Mouse (Mus musculus) hindbrain, postnatal 0 days (tissue): Measurements from ENCODE around the gene Necap1. TPM values are rescaled to one million over a fixed set of nuclear protein-coding genes. Genes with fewer than 3 reads are reported as not detected.

Source experiments
- ATAC-seq: fragments of 200-750 bp; cut with Nextera tagmentation; 2 replicates; pipeline ENCODE4 v1.8.0; 2017; ENCODE audit warnings: mild to moderate bottlenecking, moderate TSS enrichment, moderate library complexity
- DNase-seq: peaks from one replicate; pipeline ENCODE4 v3.0.0-alpha.2; 2015; ENCODE audit warnings: low spot score
- H3K27ac ChIP-seq: fragments of 300-500 bp; sonication (generic); 2 replicates; pipeline ENCODE4 v1.5.1; 2014; ENCODE audit warnings: mild to moderate bottlenecking
- H3K27me3 ChIP-seq: fragments of 300-500 bp; sonication (generic); 2 replicates; pipeline ENCODE4 v1.6.1; 2014; ENCODE audit warnings: low read length, mixed read lengths; ENCODE audit not compliant: insufficient read depth
- H3K36me3 ChIP-seq: fragments of 300-500 bp; sonication (generic); 2 replicates; pipeline ENCODE4 v1.6.1; 2014; ENCODE audit warnings: low read length, mixed read lengths; ENCODE audit not compliant: insufficient read depth
- H3K4me1 ChIP-seq: fragments of 300-500 bp; sonication (generic); 2 replicates; pipeline ENCODE4 v1.6.1; 2014; ENCODE audit warnings: antibody characterized with exemption, low read length, mixed read lengths; ENCODE audit not compliant: insufficient read depth
- H3K4me2 ChIP-seq: fragments of 300-500 bp; sonication (generic); 2 replicates; pipeline ENCODE4 v1.6.1; 2014; ENCODE audit warnings: low read depth, mild to moderate bottlenecking, low read length, moderate library complexity, mixed read lengths
- H3K4me3 ChIP-seq: fragments of 300-500 bp; sonication (generic); 2 replicates; pipeline ENCODE4 v1.5.1; 2014; ENCODE audit warnings: low read length
- H3K9ac ChIP-seq: fragments of 300-500 bp; sonication (generic); replicated peaks from 2 replicates; pipeline ENCODE4 v1.6.1; 2014; ENCODE audit warnings: mild to moderate bottlenecking, low read length, moderate library complexity, mixed read lengths
- H3K9me3 ChIP-seq: fragments of 300-500 bp; sonication (generic); 2 replicates; pipeline ENCODE4 v1.6.1; 2016; ENCODE audit warnings: low read length, mixed read lengths
- CTCF ChIP-seq: IDR thresholded peaks from 2 replicates; pipeline ENCODE4 v1.5.1; 2016; ENCODE audit warnings: antibody characterized with exemption, control low read depth, low read depth
- WGBS: fragments of 180-500 bp; shearing (Covaris S2); extraction: QIAGEN DNeasy Blood & Tissue Kit; methylation state at CpG from one replicate; pipeline ENCODE4 v1.1.7; 2014; 5-methylcytosine and 5-hydroxymethylcytosine counted together
- polyA plus RNA-seq: library from polyadenylated mRNA; unstranded; fragments of >200 nt; fragmentation: Nextera tagmentation; extraction: Ambion mirVana; gene quantifications from 2 replicates; pipeline ENCODE4 v1.2.1, GENCODE M21; 2015
- total RNA-seq: library from RNA; depleted of rRNA; stranded (reverse); fragments of >200 nt; gene quantifications from 2 replicates; pipeline ENCODE4 v1.2.3, GENCODE M21; 2014

Necap1 gene
- total and polyA plus RNA-seq, 2 experiments from 2014 or later = 121 to 162 TPM

DNA sequence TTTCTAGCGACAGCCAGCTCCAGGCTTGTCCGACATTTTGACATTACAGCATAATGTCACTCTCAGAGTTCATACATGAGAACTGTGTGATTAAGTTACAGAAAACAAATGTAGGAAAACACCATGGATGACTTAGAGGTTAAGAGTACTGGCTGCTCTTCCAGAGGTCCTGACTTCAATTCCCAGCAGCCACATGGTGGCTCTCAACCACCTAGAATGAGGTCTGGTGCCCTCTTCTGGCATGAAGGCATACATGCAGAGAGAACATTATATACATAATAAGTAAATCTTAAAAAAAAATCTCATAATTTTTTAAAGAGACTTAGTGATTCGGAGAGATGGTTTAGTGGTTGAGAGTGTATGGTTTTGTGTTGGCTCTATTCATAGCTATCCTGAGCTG is 37.3 kb upstream of the Necap1 start:
- Histone ChIP-seq H3K36me3 (peaks cover 62% of the 10 kb centered on the region), H3K4me3 (no peak overlapping the region), H3K27me3 (no peaks in the 10 kb centered on the region), H3K9ac (no peak overlapping the region), H3K27ac (no peak overlapping the region), H3K4me2 (no peak overlapping the region), H3K9me3 (0 out of 2 replicates have a peak, but pooled peaks cover 2% of the 10 kb centered on the region), H3K4me1 (no peaks in the 10 kb centered on the region)
- DNase-seq = no peak
- no peak for TF ChIP-seq CTCF
- 98% methylated on average over 3 of the region's 3 CpGs for WGBS
- no peak for ATAC-seq

DNA sequence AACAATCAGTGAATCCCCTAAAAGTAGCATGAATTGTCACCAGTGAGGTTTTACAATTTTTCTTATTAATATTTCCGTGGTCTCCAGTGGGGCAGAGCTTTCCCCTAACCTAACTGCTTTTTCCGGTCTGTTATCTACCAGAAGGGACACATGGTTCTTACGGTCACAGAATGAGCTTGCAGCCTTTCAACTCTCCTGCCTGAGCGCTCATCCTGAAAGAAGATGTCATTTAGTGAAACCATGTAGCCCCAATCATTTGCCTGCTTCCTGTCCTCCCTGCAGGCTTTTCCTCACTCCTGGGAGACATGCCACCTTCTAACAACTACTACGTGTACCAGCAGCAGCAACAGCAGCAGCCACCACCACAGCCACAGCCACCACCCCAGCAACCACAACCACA is 36.7 kb upstream of the Necap1 start:
- WGBS = 86% methylated on average over 5 of the region's 5 CpGs
- ATAC-seq = no peak
- H3K36me3 ChIP-seq = peaks cover 62% of the 10 kb centered on the region

DNA sequence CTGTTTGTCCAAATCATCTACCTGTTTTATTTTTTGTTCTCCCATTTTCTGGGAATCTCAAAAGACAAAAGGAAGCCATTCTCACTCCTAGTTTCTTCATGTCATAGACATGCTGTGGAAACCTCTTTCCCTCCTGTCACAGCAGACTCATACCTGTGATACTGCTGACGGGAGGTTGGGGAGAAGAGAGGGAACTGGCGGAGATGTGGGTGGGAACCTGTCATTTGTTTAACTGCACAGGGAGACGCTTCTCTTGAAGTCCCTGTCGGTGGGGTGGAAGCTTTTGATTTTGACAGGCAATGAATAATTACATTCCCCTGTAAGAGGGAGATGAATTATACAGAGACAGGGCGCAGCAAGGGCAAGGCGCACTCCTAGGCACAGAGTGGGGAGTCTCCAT is 30.5 kb upstream of the Necap1 start:
- ATAC-seq (no peak), DNase-seq (no peak)
- Histone ChIP-seq H3K4me2 (no peak overlapping the region), H3K36me3 (peaks cover 31% of the 10 kb centered on the region), H3K27me3 (no peaks in the 10 kb centered on the region), H3K9me3 (no peaks in the 10 kb centered on the region), H3K9ac (no peak overlapping the region), H3K4me1 (no peaks in the 10 kb centered on the region), H3K27ac (no peak overlapping the region), H3K4me3 (no peak overlapping the region)
- TF ChIP-seq CTCF = no peak
- WGBS = 71% methylated on average over 6 of the region's 6 CpGs

More for the DNA sequence above, 36.7 kb upstream of the Necap1 start:
- TF ChIP-seq CTCF = no peak
- no peak overlapping the region for H3K27ac ChIP-seq
- H3K4me1 ChIP-seq = no peaks in the 10 kb centered on the region
- no peak overlapping the region for H3K9ac ChIP-seq
- 0 out of 2 replicates have a peak, but pooled peaks cover 2% of the 10 kb centered on the region for H3K9me3 ChIP-seq
- no peaks in the 10 kb centered on the region for H3K27me3 ChIP-seq
- DNase-seq = no peak
- H3K4me3 ChIP-seq = no peak overlapping the region
- H3K4me2 ChIP-seq = no peak overlapping the region

DNA sequence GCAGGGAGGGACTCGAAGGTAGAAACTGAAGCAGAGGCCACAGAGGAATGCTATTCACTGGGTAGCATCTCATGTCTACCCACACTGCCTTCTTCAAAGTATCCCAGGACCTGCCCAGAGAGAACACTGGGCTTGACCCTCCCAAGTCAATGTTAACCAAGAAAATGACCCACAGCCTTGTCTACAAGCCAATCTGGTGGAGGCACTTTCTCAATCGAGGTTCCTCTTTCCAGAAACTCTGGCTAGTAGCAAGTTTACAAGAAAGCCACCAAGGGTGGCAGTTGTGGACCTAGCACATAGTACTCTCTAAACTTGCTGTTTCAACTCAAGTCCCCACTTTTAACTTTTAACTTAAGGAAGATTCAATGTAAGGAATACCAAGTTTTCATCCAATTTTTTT is 21.6 kb upstream of the Necap1 start:
- no peaks in the 10 kb centered on the region for H3K9me3 ChIP-seq
- no peaks in the 10 kb centered on the region for H3K27me3 ChIP-seq
- WGBS = 76% methylated on average over 2 of the region's 2 CpGs
- no peak overlapping the region for H3K27ac ChIP-seq
- ATAC-seq = no peak
- H3K4me1 ChIP-seq = no peaks in the 10 kb centered on the region
- no peak overlapping the region for H3K4me3 ChIP-seq
- H3K9ac ChIP-seq = no peak overlapping the region
- no peaks in the 10 kb centered on the region for H3K36me3 ChIP-seq
- DNase-seq = no peak
- no peak overlapping the region for H3K4me2 ChIP-seq
- no peak for TF ChIP-seq CTCF

DNA sequence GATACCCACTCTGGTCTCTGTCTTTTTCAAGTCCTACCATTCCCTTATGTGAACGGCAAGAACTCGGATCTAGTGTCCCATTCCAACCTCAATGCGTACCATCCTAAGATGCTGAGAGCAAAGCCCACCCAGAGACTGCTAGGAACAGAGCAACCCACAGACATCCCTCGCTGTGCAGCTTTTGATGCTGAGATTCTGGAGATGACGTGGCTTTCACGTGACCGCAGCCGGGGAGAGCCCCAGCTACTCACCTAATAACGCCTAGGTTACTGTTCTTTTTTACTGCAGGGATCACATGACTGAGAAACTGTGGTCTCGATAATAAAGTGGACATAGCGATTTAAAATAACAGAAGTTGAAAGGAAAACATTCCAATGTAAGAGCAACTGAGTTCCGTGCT is 19.7 kb upstream of the Necap1 start:
- ATAC-seq (no peak), DNase-seq (no peak)
- H3K27ac ChIP-seq = no peak overlapping the region
- no peaks in the 10 kb centered on the region for H3K9me3 ChIP-seq
- H3K27me3 ChIP-seq = no peaks in the 10 kb centered on the region
- no peaks in the 10 kb centered on the region for H3K4me1 ChIP-seq
- TF ChIP-seq CTCF = no peak
- H3K36me3 ChIP-seq = no peaks in the 10 kb centered on the region
- H3K4me2 ChIP-seq = no peak overlapping the region
- H3K4me3 ChIP-seq = no peak overlapping the region
- 85% methylated on average over 12 of the region's 12 CpGs for WGBS
- no peak overlapping the region for H3K9ac ChIP-seq

DNA sequence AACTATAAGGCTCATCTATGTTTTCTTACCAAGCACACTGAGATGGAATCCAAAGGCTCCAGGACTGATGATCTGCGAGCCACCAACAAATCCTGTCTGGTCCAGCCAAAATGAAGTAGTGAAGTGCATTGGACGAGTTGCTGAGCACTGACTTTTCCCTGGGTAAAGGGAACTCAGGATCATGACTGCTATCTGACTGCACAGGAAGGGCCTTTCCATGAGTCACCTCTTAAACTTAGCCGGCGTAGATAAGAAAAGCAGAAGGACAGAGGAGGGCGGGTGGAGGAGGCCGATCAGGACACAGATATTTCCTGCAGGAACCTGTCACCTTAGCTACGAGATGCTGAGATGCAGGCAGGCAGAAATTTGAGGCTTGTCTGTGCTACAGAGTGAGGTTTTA is 18.3 kb upstream of the Necap1 start, which contains the start of gene C3ar1:
Gene C3ar1 (minus strand): TSS at position 207 of the 400 bp plus-strand sequence.
- Histone ChIP-seq H3K4me1 (no peaks in the 10 kb centered on the region), H3K9me3 (no peaks in the 10 kb centered on the region), H3K9ac (no peak within 1 kb of the TSS), H3K36me3 (no peaks in the 10 kb centered on the region), H3K27me3 (no peaks in the 10 kb centered on the region), H3K4me2 (no peak within 1 kb of the TSS), H3K27ac (no peak within 1 kb of the TSS), H3K4me3 (no peak within 1 kb of the TSS)
- DNase-seq (no peak), ATAC-seq (no peak)
- 88% methylated on average over 7 of the region's 7 CpGs for WGBS
- TF ChIP-seq CTCF = no peak

DNA sequence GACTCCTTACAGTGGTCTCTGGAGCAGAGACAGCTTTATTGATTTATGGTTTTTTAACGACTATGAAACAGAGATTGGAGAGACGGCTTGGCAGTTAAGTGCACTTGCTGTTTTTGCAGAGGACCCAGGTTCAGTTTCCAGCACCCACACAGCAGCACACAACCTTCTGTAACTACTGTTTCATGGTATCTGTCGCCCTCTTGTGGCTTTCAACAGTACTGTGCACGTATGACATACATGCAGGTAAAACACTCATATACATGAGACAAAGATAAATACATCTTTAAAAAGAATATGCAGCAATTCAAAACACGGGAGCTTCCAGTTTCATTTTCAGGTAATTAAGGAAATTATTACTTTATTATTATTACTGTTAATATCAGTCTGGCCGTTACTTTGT is 11.8 kb upstream of the Necap1 start:
- Histone ChIP-seq H3K27me3 (no peaks in the 10 kb centered on the region), H3K4me2 (no peak overlapping the region), H3K9ac (no peak overlapping the region), H3K9me3 (0 out of 2 replicates have a peak, but pooled peaks cover 3% of the 10 kb centered on the region), H3K4me1 (no peaks in the 10 kb centered on the region), H3K36me3 (no peaks in the 10 kb centered on the region), H3K4me3 (no peak overlapping the region), H3K27ac (no peak overlapping the region)
- WGBS = 77% methylated on average over 6 of the region's 6 CpGs
- no peak for DNase-seq
- no peak for ATAC-seq
- TF ChIP-seq CTCF = peak; percentile 24; the same call in 1 of the 2 replicates
